Mouse (Mus musculus) heart, postnatal 25 days (tissue): ENCODE measurements around the gene Mark3. TPM values are rescaled to one million over a fixed set of nuclear protein-coding genes. Genes with fewer than 3 reads are reported as not detected.

ENCODE experiments used
- DNase-seq: peaks from one replicate; pipeline ENCODE4 v3.0.0; 2022; ENCODE audit warnings: low spot score
- intact Hi-C: fragments of 180-260 bp; cut with DNase I; formaldehyde crosslinking; loops from one replicate; pipeline ENCODE4 v1.15.1; 2025
- total RNA-seq, 2 experiments: library from RNA; stranded (reverse); gene quantifications; 2 replicates each; pipeline ENCODE4 v1.2.3; 2021

Mark3 gene
- total RNA-seq, 2 experiments from 2014 or later: 52.9 to 54.3 TPM

- peak; percentile 19 for DNase-seq
- intact Hi-C loops: no loop called here
Measured at GRCm38 (mm10) chr12:111670371-111670971, 96.1 kb downstream of the Mark3 start.

- DNase-seq: no peak
- intact Hi-C loops: no loop called here
Measured at GRCm38 (mm10) chr12:111670976-111671375, 96.7 kb downstream of the Mark3 start.

- peak; percentile 39 for DNase-seq
- intact Hi-C loops: no loop called here
Measured at GRCm38 (mm10) chr12:111671431-111671902, 97.1 kb downstream of the Mark3 start.

- intact Hi-C loops: no loop called here
Measured at GRCm38 (mm10) chr12:111672176-111672575, 97.9 kb downstream of the Mark3 start, which contains the start of gene Ckb. Ckb (minus strand) TSS chr12:111672338.

GRCm38 (mm10) chr12:111672581-111672980, 98.3 kb downstream of the Mark3 start:
- intact Hi-C loops: no loop called here

More at GRCm38 (mm10) chr12:111672176-111672575, 97.9 kb downstream of the Mark3 start, which contains the start of gene Ckb:
- DNase-seq: peak; percentile 80

GRCm38 (mm10) chr12:111674850-111675486, 100.6 kb downstream of the Mark3 start:
- intact Hi-C loops: no loop called here
- DNase-seq: no peak

More at GRCm38 (mm10) chr12:111672581-111672980, 98.3 kb downstream of the Mark3 start:
- DNase-seq: no peak

- intact Hi-C loops: no loop called here
Measured at GRCm38 (mm10) chr12:111675797-111676580, 101.7 kb downstream of the Mark3 start.

GRCm38 (mm10) chr12:111677421-111677820, 103.1 kb downstream of the Mark3 start:
- DNase-seq: no peak
- intact Hi-C loops: no loop called here

More at GRCm38 (mm10) chr12:111675797-111676580, 101.7 kb downstream of the Mark3 start:
- no peak for DNase-seq

GRCm38 (mm10) chr12:111677882-111678669, 103.8 kb downstream of the Mark3 start, which contains the start of gene Trmt61a:
Trmt61a (plus strand) TSS chr12:111678105.
- intact Hi-C loops: no loop called here
- peak; percentile 81 for DNase-seq

GRCm38 (mm10) chr12:111678670-111678933, 104.3 kb downstream of the Mark3 start:
- intact Hi-C loops: no loop called here
- DNase-seq: no peak

GRCm38 (mm10) chr12:111678997-111679396, 104.7 kb downstream of the Mark3 start:
- intact Hi-C loops: no loop called here
- DNase-seq: no peak

- DNase-seq: no peak
- intact Hi-C loops: no loop called here
Measured at GRCm38 (mm10) chr12:111680661-111681060, 106.3 kb downstream of the Mark3 start.

- DNase-seq: no peak
- intact Hi-C loops: no loop called here
Measured at GRCm38 (mm10) chr12:111681305-111681704, 107.0 kb downstream of the Mark3 start.

GRCm38 (mm10) chr12:111682003-111682402, 107.7 kb downstream of the Mark3 start:
- intact Hi-C loops: no loop called here
- no peak for DNase-seq

- intact Hi-C loops: no loop called here
- no peak for DNase-seq
Measured at GRCm38 (mm10) chr12:111682806-111683205, 108.5 kb downstream of the Mark3 start.

GRCm38 (mm10) chr12:111686390-111686789, 112.1 kb downstream of the Mark3 start:
- intact Hi-C loops: no loop called here
- DNase-seq: no peak

GRCm38 (mm10) chr12:111687350-111688068, 113.2 kb downstream of the Mark3 start:
- peak; percentile 70 for DNase-seq
- intact Hi-C loops: no loop called here

GRCm38 (mm10) chr12:111688069-111688428, 113.7 kb downstream of the Mark3 start:
- intact Hi-C loops: no loop called here
- DNase-seq: no peak

- no peak for DNase-seq
- intact Hi-C loops: no loop called here
Measured at GRCm38 (mm10) chr12:111689426-111689825, 115.1 kb downstream of the Mark3 start.
